26 mouse cellular contexts compared by ENCODE assay signal in the genomic region with DNA sequence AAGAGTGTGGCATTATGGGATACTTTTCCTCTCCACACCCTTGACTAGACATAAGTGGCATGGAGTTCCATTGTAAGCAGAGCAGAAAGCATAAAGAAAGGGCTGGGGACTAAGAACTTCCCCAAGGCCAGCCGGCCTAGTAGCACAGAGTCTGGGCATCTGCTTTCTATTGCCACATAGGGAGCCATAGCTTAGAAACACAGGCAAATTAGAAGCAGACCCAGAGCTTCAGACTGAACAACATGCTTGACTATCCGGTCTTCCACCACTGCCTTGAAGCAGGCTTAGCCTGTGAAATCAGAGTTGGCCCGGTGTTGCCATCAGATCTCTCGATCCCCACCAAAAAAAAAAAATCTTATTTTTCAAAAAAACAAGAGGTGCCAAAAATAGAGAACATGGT. TPM values are rescaled to one million over a fixed set of nuclear protein-coding genes. Genes with fewer than 3 reads are reported as not detected.
A peak's percentile ranks its signal among the peaks of the same experiment; 100 is the strongest.
DNase-seq lines count a peak whose midpoint lies in the region; ATAC-seq lines count a peak whose summit lies in the region.
"Had no signal": no experiment of that assay in that cellular context is flagged by ENCODE, and none has a peak within 500 bp of the region (broad histone marks: within the 10 kb centered on the region; RNA-seq: fewer than 3 reads in every experiment).

No protein-coding gene starts in this region.

- no peak for ATAC-seq in forebrain, embryonic 16.5 days
- ATAC-seq in embryonic facial prominence, embryonic 13.5 days (ENCODE audit: insufficient number of reproducible peaks, insufficient read depth, low FRiP score, low TSS enrichment, low read depth), result no peak
- no peak for ATAC-seq in limb, embryonic 15.5 days (ENCODE audit: insufficient number of reproducible peaks, low FRiP score, low TSS enrichment, low read depth)
- no peak for ATAC-seq in megakaryocyte-erythroid progenitor cell, adult 5-6 weeks (replicated peaks; ENCODE audit: low FRiP score, low TSS enrichment, poor library complexity, severe bottlenecking)
- no peak for ATAC-seq in kidney, embryonic 16.5 days (ENCODE audit: low FRiP score, low TSS enrichment)
- ATAC-seq: forebrain, embryonic 14.5 days; liver, embryonic 12.5 days; liver, postnatal 0 days had no signal

- WGBS in forebrain, embryonic 10.5 days, result 68% methylated on average over 4 of the region's 4 CpGs
- whole genome bisulfite sequencing in forebrain, embryonic 16.5 days, result 87% methylated on average over 4 of the region's 4 CpGs
- WGBS in embryonic facial prominence, embryonic 13.5 days, result 22% methylated on average over 4 of the region's 4 CpGs
- 51% methylated on average over 4 of the region's 4 CpGs for WGBS in limb, embryonic 10.5 days
- 30% methylated on average over 4 of the region's 4 CpGs for WGBS in limb, embryonic 15.5 days
- 94% methylated on average over 4 of the region's 4 CpGs for WGBS in kidney, embryonic 16.5 days

- H3K4me2 ChIP-seq in forebrain, embryonic 16.5 days (ENCODE audit: low read length), result no peak overlapping the region
- H3K4me2 ChIP-seq in embryonic facial prominence, embryonic 13.5 days, result no peak overlapping the region
- H3K4me2 ChIP-seq in limb, embryonic 15.5 days, result no peak overlapping the region
- no peak overlapping the region for H3K4me2 ChIP-seq in kidney, embryonic 16.5 days (replicated peaks; ENCODE audit: low read depth, low read length)
- H3K4me2 ChIP-seq: liver, embryonic 12.5 days; midbrain, embryonic 12.5 days; neural tube, embryonic 12.5 days had no signal

- no peak overlapping the region for H3K9ac ChIP-seq in forebrain, embryonic 16.5 days (replicated peaks; ENCODE audit: low read depth, low read length)
- no peak overlapping the region for H3K9ac ChIP-seq in embryonic facial prominence, embryonic 13.5 days
- H3K9ac ChIP-seq in limb, embryonic 15.5 days, result no peak overlapping the region
- H3K9ac ChIP-seq in kidney, embryonic 16.5 days (replicated peaks; ENCODE audit: low read length), result no peak overlapping the region
- H3K9ac ChIP-seq: liver, embryonic 12.5 days; liver, postnatal 0 days; midbrain, embryonic 12.5 days; neural tube, embryonic 12.5 days had no signal

- no peaks in the 10 kb centered on the region for H3K27me3 ChIP-seq in forebrain, embryonic 10.5 days (ENCODE audit: poor library complexity, severe bottlenecking)
- H3K27me3 ChIP-seq in forebrain, embryonic 16.5 days (replicated peaks; ENCODE audit: control insufficient read depth, insufficient read depth, low read length), result no peaks in the 10 kb centered on the region
- H3K27me3 ChIP-seq in embryonic facial prominence, embryonic 13.5 days, result no peaks in the 10 kb centered on the region
- H3K27me3 ChIP-seq in limb, embryonic 10.5 days (ENCODE audit: low read depth, poor library complexity, severe bottlenecking), result no peaks in the 10 kb centered on the region
- no peaks in the 10 kb centered on the region for H3K27me3 ChIP-seq in limb, embryonic 15.5 days
- H3K27me3 ChIP-seq in kidney, embryonic 16.5 days (ENCODE audit: insufficient read depth, low read length), result no peaks in the 10 kb centered on the region
- H3K27me3 ChIP-seq: liver, embryonic 12.5 days; midbrain, embryonic 12.5 days; neural tube, embryonic 12.5 days had no signal

- H3K9me3 ChIP-seq in forebrain, embryonic 10.5 days, result no peaks in the 10 kb centered on the region
- no peaks in the 10 kb centered on the region for H3K9me3 ChIP-seq in forebrain, embryonic 16.5 days (ENCODE audit: control insufficient read depth, low read length)
- no peaks in the 10 kb centered on the region for H3K9me3 ChIP-seq in embryonic facial prominence, embryonic 13.5 days
- H3K9me3 ChIP-seq in limb, embryonic 10.5 days (replicated peaks), result no peaks in the 10 kb centered on the region
- H3K9me3 ChIP-seq in limb, embryonic 15.5 days, result no peaks in the 10 kb centered on the region
- H3K9me3 ChIP-seq in kidney, embryonic 16.5 days (ENCODE audit: low read length), result no peaks in the 10 kb centered on the region
- H3K9me3 ChIP-seq: G1E; liver, embryonic 12.5 days; midbrain, embryonic 12.5 days; neural tube, embryonic 12.5 days had no signal

- peak; percentile 17 for DNase-seq in forebrain, embryonic 10.5 days (ENCODE audit: extremely low spot score, low spot score)
- peak; percentile 55 for DNase-seq in limb, embryonic 10.5 days (ENCODE audit: low spot score)
- DNase-seq in adrenal gland, adult 2 months, result no peak
- DNase-seq: adrenal gland, postnatal 10 days; cerebellum, adult 11 months; cerebellum, adult 9-10 months; cerebellum, postnatal 36 days; heart, adult 2 months; heart, postnatal 14 days; kidney, adult 11 months; kidney, postnatal 36 days; liver, postnatal 0 days; lung, postnatal 36 days; right cerebral cortex, adult 18-20 months had no signal

- H3K36me3 ChIP-seq in forebrain, embryonic 10.5 days (replicated peaks), result no peaks in the 10 kb centered on the region
- H3K36me3 ChIP-seq in forebrain, embryonic 16.5 days (ENCODE audit: control insufficient read depth, insufficient read depth), result no peaks in the 10 kb centered on the region
- no peaks in the 10 kb centered on the region for H3K36me3 ChIP-seq in embryonic facial prominence, embryonic 13.5 days
- no peaks in the 10 kb centered on the region for H3K36me3 ChIP-seq in limb, embryonic 10.5 days
- H3K36me3 ChIP-seq in limb, embryonic 15.5 days, result no peaks in the 10 kb centered on the region
- no peaks in the 10 kb centered on the region for H3K36me3 ChIP-seq in kidney, embryonic 16.5 days (ENCODE audit: insufficient read depth, low read length)
- H3K36me3 ChIP-seq: G1E; liver, embryonic 12.5 days; midbrain, embryonic 12.5 days; neural tube, embryonic 12.5 days had no signal

- H3K4me1 ChIP-seq in forebrain, embryonic 10.5 days, result peaks cover 10% of the 10 kb centered on the region
- H3K4me1 ChIP-seq in forebrain, embryonic 16.5 days (replicated peaks; ENCODE audit: control insufficient read depth, insufficient read depth, low read length), result no peaks in the 10 kb centered on the region
- peaks cover 48% of the 10 kb centered on the region for H3K4me1 ChIP-seq in embryonic facial prominence, embryonic 13.5 days
- peaks cover 13% of the 10 kb centered on the region for H3K4me1 ChIP-seq in limb, embryonic 10.5 days
- H3K4me1 ChIP-seq in limb, embryonic 15.5 days, result peaks cover 22% of the 10 kb centered on the region
- H3K4me1 ChIP-seq in kidney, embryonic 16.5 days (ENCODE audit: insufficient read depth, low read length), result no peaks in the 10 kb centered on the region; the same call in 1 of the 2 replicates
- H3K4me1 ChIP-seq: liver, embryonic 12.5 days; neural tube, embryonic 12.5 days had no signal

- no peak overlapping the region for H3K4me3 ChIP-seq in forebrain, embryonic 10.5 days
- H3K4me3 ChIP-seq in forebrain, embryonic 16.5 days (replicated peaks; ENCODE audit: low read length), result no peak overlapping the region
- H3K4me3 ChIP-seq in embryonic facial prominence, embryonic 13.5 days, result no peak overlapping the region
- H3K4me3 ChIP-seq in limb, embryonic 10.5 days, result no peak overlapping the region
- no peak overlapping the region for H3K4me3 ChIP-seq in limb, embryonic 15.5 days
- no peak overlapping the region for H3K4me3 ChIP-seq in kidney, embryonic 16.5 days (ENCODE audit: low read length)
- H3K4me3 ChIP-seq: heart, adult 2 months; liver, embryonic 12.5 days; midbrain, embryonic 12.5 days; myocyte; neural tube, embryonic 12.5 days had no signal

- H3K27ac ChIP-seq in forebrain, embryonic 10.5 days, result peak overlapping the region; percentile 22; the same call in 1 of the 2 replicates
- H3K27ac ChIP-seq in forebrain, embryonic 16.5 days (ENCODE audit: low read length), result no peak overlapping the region
- peak overlapping the region; percentile 87 for H3K27ac ChIP-seq in embryonic facial prominence, embryonic 13.5 days
- peak overlapping the region; percentile 87 for H3K27ac ChIP-seq in limb, embryonic 10.5 days
- H3K27ac ChIP-seq in limb, embryonic 15.5 days, result peak overlapping the region; percentile 17; the same call in 1 of the 2 replicates
- no peak overlapping the region for H3K27ac ChIP-seq in kidney, embryonic 16.5 days (ENCODE audit: low read length)
- H3K27ac ChIP-seq: heart, adult 2 months; liver, embryonic 12.5 days; midbrain, embryonic 12.5 days; neural tube, embryonic 12.5 days had no signal

RNA-seq across cellular contexts. Expression of a gene that starts 28.3 kb away (rescaled TPM):
- polyA plus RNA-seq in forebrain, embryonic 10.5 days (2016; fragmentation: Nextera tagmentation; extraction: Ambion mirVana), result 15.7 and 17.3 TPM in 2 replicates
- polyA plus RNA-seq in forebrain, embryonic 16.5 days (2015; fragmentation: Nextera tagmentation; extraction: Ambion mirVana), result 9.9 and 10.4 TPM in 2 replicates
- polyA plus RNA-seq in embryonic facial prominence, embryonic 13.5 days (2015; fragmentation: Nextera tagmentation; extraction: Ambion mirVana), result 35.4 and 35.5 TPM in 2 replicates
- 24.9 and 32.1 TPM in 2 replicates for polyA plus RNA-seq in limb, embryonic 10.5 days (2016; fragmentation: Nextera tagmentation; extraction: Ambion mirVana)
- polyA plus RNA-seq in limb, embryonic 15.5 days (2015; fragmentation: Nextera tagmentation; extraction: Ambion mirVana), result 35.3 and 36.1 TPM in 2 replicates
- not detected in 2 replicates for total RNA-seq in megakaryocyte-erythroid progenitor cell, adult 5-6 weeks (2014; fragmentation: Nextera tagmentation)
- not detected in 2 replicates for total RNA-seq in megakaryocyte-erythroid progenitor cell, adult 5-6 weeks (2017)
- total RNA-seq in adrenal gland, adult 2 months (2021), result 10 to 100 TPM; 31.8 to 46.0 TPM
- polyA plus RNA-seq in adrenal gland, adult 2 months (2012; rRNA removed), result 22.2 and 27.0 TPM in 2 replicates
- polyA plus RNA-seq in kidney, embryonic 16.5 days (2015; fragmentation: Nextera tagmentation; extraction: Ambion mirVana), result 21.3 and 21.9 TPM in 2 replicates
- total RNA-seq: megakaryocyte, adult 5-6 weeks had no signal

Comparison
In these comparisons a context has a peak if more than half of its experiments do, and no peak if none do; other contexts are left out.
1. H3K27ac ChIP-seq: peak in forebrain, embryonic 10.5 days (single experiment), embryonic facial prominence, embryonic 13.5 days (single experiment), limb, embryonic 10.5 days (single experiment) and limb, embryonic 15.5 days (single experiment); none in forebrain, embryonic 16.5 days (single experiment) and kidney, embryonic 16.5 days (single experiment).